Mouse (Mus musculus) forebrain, postnatal 0 days (tissue): ENCODE measurements around the gene Osbpl5. TPM values are rescaled to one million over a fixed set of nuclear protein-coding genes. Genes with fewer than 3 reads are reported as not detected.
A peak's percentile ranks its signal among the peaks of the same experiment; 100 is the strongest.
"Not testable (repeated sequence)": the region's sequence is repeated elsewhere in the genome, so short reads cannot be mapped to it uniquely, and the experiment has no call there.

Experiments used
- ATAC-seq: fragments of 200-750 bp; cut with Nextera tagmentation; 2 replicates; pipeline ENCODE4 v1.8.0; 2017; ENCODE audit warnings: mild to moderate bottlenecking, moderate library complexity
- DNase-seq: peaks from one replicate; pipeline ENCODE4 v3.0.0-alpha.2; 2015
- H3K27ac ChIP-seq: fragments of 300-500 bp; sonication (generic); 2 replicates; pipeline ENCODE4 v1.5.1; 2014; ENCODE audit warnings: low read depth, mild to moderate bottlenecking, antibody characterized with exemption, low read length, moderate library complexity, mixed read lengths
- H3K27me3 ChIP-seq: fragments of 300-500 bp; sonication (generic); 2 replicates; pipeline ENCODE4 v1.6.1; 2014; ENCODE audit warnings: mild to moderate bottlenecking, low read length, mixed read lengths; ENCODE audit not compliant: insufficient read depth
- H3K36me3 ChIP-seq: fragments of 300-500 bp; sonication (generic); 2 replicates; pipeline ENCODE4 v1.6.1; 2014; ENCODE audit warnings: mild to moderate bottlenecking, moderate library complexity; ENCODE audit not compliant: insufficient read depth
- H3K4me1 ChIP-seq: fragments of 300-500 bp; sonication (generic); 2 replicates; pipeline ENCODE4 v1.6.1; 2014; ENCODE audit warnings: antibody characterized with exemption; ENCODE audit not compliant: insufficient read depth
- H3K4me2 ChIP-seq: fragments of 300-500 bp; sonication (generic); 2 replicates; pipeline ENCODE4 v1.6.1; 2014; ENCODE audit warnings: low read depth, mild to moderate bottlenecking, moderate library complexity
- H3K4me3 ChIP-seq: fragments of 300-500 bp; sonication (generic); 2 replicates; pipeline ENCODE4 v1.5.1; 2014; ENCODE audit warnings: low read depth, low read length, mixed read lengths
- H3K9ac ChIP-seq: fragments of 300-500 bp; sonication (generic); 2 replicates; pipeline ENCODE4 v1.6.1; 2014; ENCODE audit warnings: mild to moderate bottlenecking
- H3K9me3 ChIP-seq: fragments of 300-500 bp; sonication (generic); 2 replicates; pipeline ENCODE4 v1.6.1; 2016; ENCODE audit warnings: low read length
- CTCF ChIP-seq: sonication (generic); IDR thresholded peaks from 2 replicates; pipeline ENCODE4 v1.5.1; 2016; ENCODE audit warnings: antibody characterized with exemption, control low read depth, low read depth
- WGBS: fragments of 180-500 bp; shearing (Covaris S2); extraction: QIAGEN DNeasy Blood & Tissue Kit; methylation state at CpG from one replicate; pipeline ENCODE4 v1.1.7; 2014; 5-methylcytosine and 5-hydroxymethylcytosine counted together
- polyA plus RNA-seq: library from polyadenylated mRNA; unstranded; fragments of >200 nt; fragmentation: Nextera tagmentation; extraction: Ambion mirVana; gene quantifications from 2 replicates; pipeline ENCODE4 v1.2.1, GENCODE M21; 2015
- total RNA-seq: library from RNA; depleted of rRNA; stranded (reverse); fragments of >200 nt; gene quantifications from 2 replicates; pipeline ENCODE4 v1.2.3, GENCODE M21; 2014

The Osbpl5 gene
- total and polyA plus RNA-seq, 2 experiments from 2014 or later = 26.2 to 38.3 TPM

DNA sequence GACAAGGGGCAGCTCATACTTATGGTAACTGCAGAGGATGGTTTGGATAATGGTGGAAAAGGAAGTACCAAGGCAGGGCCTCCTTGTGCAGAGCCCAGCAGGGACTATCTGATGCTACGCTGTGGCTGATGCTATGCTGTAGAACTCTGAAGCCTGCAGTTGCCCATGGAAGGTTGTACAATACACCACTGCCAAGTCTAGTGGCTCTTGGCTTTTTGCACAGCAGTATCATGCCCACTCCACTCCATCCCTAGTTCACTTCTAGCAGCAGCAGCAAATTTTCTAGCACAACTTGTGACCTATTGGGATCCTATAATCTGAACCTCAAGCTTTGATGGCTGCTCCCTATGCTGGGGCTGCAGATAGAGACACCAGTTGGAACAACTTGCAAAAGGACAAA lies 75.2 kb downstream of the Osbpl5 start:
- ATAC-seq = no peak
- H3K36me3 ChIP-seq = no peaks in the 10 kb centered on the region
- no peak for DNase-seq
- no peaks in the 10 kb centered on the region for H3K4me1 ChIP-seq
- no peaks in the 10 kb centered on the region for H3K27me3 ChIP-seq
- H3K4me2 ChIP-seq = no peak overlapping the region
- H3K9me3 ChIP-seq = no peaks in the 10 kb centered on the region
- H3K4me3 ChIP-seq = no peak overlapping the region
- no peak overlapping the region for H3K27ac ChIP-seq
- no peak overlapping the region for H3K9ac ChIP-seq
- 92% methylated on average over 1 of the region's 1 CpGs for WGBS
- TF ChIP-seq CTCF = no peak

DNA sequence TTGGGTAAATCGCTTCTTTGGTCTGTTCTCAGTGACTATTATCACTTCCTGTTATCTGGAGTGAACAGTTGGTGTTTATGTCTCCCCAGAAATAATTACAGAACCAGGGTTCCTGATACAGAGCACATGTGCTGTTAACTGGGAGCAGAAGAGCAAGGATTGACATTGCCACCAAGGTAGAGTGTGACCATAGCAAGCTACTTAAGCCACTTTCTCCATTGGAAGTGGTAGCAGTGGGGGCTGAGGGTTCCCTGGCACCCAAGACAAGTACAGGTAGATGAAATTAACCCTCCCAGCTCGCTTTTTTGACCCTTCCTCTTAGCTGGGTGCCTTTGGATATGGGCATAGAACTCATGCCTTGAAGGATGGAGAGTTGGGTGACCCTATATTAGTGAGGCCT lies 75.9 kb downstream of the Osbpl5 start:
- ATAC-seq, H3K9ac ChIP-seq, H3K9me3 ChIP-seq: not testable (repeated sequence)

DNA sequence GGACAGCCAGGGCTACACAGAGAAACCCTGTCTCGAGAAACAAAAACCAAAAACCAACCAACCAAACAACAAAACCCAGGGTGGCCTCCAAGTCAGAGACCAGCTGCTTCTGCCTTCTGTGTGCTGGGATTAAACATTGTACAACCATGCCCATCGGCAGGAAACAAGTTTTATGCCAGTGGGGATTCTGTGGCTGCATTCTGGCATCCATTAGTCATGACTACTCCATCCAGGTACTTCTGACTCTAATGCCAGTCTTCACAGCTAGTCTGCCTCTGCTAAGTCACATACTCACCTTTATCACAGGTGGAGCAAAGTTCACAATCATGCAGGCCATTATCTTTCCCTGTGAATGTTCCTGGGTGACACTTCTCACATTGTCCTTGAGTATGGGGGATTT lies 77.1 kb downstream of the Osbpl5 start:
- not testable (repeated sequence) for DNase-seq, H3K27ac ChIP-seq, H3K36me3 ChIP-seq, ATAC-seq, H3K4me2 ChIP-seq, H3K4me1 ChIP-seq, H3K27me3 ChIP-seq, H3K4me3 ChIP-seq, H3K9me3 ChIP-seq, H3K9ac ChIP-seq
- WGBS = 77% methylated on average over 2 of the region's 2 CpGs

More for the DNA sequence above, 75.9 kb downstream of the Osbpl5 start:
- not testable (repeated sequence) for H3K27ac ChIP-seq, H3K36me3 ChIP-seq, H3K27me3 ChIP-seq, DNase-seq, H3K4me1 ChIP-seq, H3K4me2 ChIP-seq, H3K4me3 ChIP-seq
- 50% methylated on average over 2 of the region's 2 CpGs for WGBS

DNA sequence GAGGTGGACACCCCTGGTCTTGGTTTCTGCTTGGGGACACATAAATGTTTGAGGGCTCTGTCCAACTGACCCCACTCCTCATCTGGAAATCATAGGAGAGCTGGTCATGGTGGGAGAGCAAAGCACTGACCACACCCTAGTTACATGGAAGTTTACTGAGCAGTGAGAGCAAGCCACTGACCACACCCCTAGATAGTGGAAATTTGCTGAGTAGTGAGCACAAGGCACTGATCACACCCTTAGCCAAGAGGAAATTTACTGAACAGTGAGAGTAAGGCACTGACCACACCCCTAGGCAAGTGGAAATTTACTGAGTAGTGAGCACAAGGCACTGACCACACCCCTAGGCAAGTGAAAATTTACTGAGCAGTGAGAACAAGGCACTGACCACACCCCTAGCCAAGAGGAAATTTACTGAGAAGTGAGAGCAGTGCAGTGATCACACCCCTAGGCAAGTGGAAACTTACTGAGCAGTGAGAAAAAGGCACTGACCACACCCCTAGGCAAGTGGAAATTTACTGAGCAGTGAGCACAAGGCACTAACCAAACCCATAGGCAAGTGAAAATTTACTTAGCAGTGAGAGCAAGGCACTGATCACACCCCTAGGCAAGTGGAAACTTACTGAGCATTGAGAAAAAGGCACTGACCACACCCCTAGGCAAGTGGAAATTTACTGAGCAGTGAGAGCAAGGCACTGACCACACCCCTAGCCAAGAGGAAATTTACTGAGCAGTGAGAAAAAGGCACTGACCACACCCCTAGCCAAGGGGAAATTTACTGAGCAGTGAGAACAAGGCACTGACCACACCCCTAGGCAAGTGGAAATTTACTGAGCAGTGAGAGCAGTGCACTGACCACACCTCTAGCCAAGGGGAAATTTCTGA lies 90.1 kb downstream of the Osbpl5 start:
- Histone ChIP-seq H3K9ac (no peak overlapping the region), H3K27me3 (no peaks in the 10 kb centered on the region), H3K36me3 (no peaks in the 10 kb centered on the region), H3K9me3 (no peaks in the 10 kb centered on the region), H3K27ac (no peak overlapping the region), H3K4me1 (no peaks in the 10 kb centered on the region), H3K4me2 (no peak overlapping the region), H3K4me3 (no peak overlapping the region)
- no peak for TF ChIP-seq CTCF
- DNase-seq = no peak
- no peak for ATAC-seq

DNA sequence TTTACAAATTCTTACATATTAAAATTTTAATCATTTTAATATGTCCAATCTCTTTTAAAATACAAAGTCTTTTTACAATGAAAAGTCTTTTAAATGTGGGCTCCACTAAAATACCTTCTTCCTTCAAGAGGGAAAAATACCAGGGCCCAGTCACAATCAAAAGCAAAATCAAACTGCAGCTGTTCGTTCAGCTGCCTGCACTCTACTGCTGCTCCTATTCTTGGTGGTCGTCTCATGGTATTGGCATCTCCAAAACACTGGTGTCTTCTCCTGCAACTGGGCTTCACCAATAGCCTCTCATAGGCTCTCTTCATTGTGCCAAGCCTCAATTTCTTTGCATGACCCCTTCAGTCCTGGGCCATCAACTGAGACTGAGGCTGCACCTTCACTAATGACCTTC lies 93.3 kb downstream of the Osbpl5 start:
- Histone ChIP-seq H3K36me3 (no peaks in the 10 kb centered on the region), H3K9ac (no peak overlapping the region), H3K9me3 (no peaks in the 10 kb centered on the region), H3K4me3 (no peak overlapping the region), H3K4me2 (no peak overlapping the region), H3K4me1 (no peaks in the 10 kb centered on the region), H3K27me3 (no peaks in the 10 kb centered on the region), H3K27ac (no peak overlapping the region)
- DNase-seq (no peak), ATAC-seq (no peak)
- 90% methylated on average over 2 of the region's 2 CpGs for WGBS
- TF ChIP-seq CTCF = no peak

DNA sequence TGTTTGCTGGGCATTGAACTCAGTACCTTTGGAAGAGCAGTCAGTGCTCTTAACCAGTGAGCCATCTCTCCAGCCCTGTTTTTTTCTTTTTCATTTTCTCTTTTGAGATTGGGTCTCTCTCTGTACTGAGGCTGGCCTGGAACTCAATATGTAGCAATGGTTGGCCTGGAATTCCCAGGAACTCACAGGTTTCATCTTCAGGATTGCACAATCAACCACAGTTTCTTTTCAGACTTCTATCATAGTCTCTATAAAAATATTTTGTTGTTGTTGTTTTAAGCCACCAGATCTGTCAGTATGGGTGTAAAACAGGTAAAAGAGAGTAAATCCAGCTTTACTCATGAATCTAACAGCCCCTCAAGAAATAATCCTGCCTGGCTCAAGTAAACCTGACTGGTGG lies 96.0 kb downstream of the Osbpl5 start:
- no peaks in the 10 kb centered on the region for H3K36me3 ChIP-seq
- DNase-seq = no peak
- H3K9me3 ChIP-seq = no peaks in the 10 kb centered on the region
- no peak overlapping the region for H3K4me2 ChIP-seq
- no peak overlapping the region for H3K4me3 ChIP-seq
- no peak overlapping the region for H3K9ac ChIP-seq
- H3K27ac ChIP-seq = no peak overlapping the region
- H3K27me3 ChIP-seq = no peaks in the 10 kb centered on the region
- no peak for TF ChIP-seq CTCF
- ATAC-seq = no peak
- H3K4me1 ChIP-seq = no peaks in the 10 kb centered on the region

DNA sequence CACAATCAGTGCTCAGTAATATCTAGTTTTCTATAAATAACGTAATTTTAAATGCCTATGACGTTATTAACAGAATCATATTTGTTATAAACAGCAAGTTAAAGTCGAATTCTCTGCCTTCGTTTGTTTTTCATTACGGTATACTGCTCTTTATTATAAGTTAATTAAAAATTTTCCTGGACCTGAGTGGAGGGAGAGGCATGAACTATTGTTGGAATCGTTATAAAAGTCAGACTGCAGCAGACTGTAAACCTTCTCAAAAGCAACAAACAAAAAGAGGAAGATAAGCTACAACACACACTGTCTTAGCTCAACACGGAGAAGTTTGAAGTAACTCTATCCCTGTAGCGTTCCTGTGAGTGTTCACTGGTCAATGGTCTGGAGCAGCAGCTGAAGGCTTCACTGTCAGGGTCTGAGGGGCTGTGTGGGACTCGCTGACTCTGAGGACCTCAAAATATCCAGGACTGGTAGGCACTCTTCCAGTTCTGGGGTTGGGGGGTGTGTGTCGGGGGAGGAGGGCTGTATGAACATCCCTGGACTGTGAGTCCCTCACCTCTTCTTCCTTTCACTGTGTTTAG lies 106.9 kb downstream of the Osbpl5 start:
- not testable (repeated sequence) for H3K9ac ChIP-seq, H3K9me3 ChIP-seq, H3K27ac ChIP-seq, ATAC-seq, H3K27me3 ChIP-seq, DNase-seq, H3K4me1 ChIP-seq, H3K36me3 ChIP-seq
- Histone ChIP-seq H3K4me3 (peak overlapping the region; percentile 65), H3K4me2 (peak overlapping the region; percentile 91; the same call in 1 of the 2 replicates)
- WGBS = 52% methylated on average over 10 of the region's 10 CpGs
